Mouse (Mus musculus): ENCODE measurements at regions not wholly inside any gene's neighbourhood (a gene's known extent, or its start where the extent isn't known, plus 50 kb on each side); places are given as distances from the start of the nearest gene placed in this dataset.
A peak's percentile ranks its signal among the peaks of the same experiment; 100 is the strongest.

DNA sequence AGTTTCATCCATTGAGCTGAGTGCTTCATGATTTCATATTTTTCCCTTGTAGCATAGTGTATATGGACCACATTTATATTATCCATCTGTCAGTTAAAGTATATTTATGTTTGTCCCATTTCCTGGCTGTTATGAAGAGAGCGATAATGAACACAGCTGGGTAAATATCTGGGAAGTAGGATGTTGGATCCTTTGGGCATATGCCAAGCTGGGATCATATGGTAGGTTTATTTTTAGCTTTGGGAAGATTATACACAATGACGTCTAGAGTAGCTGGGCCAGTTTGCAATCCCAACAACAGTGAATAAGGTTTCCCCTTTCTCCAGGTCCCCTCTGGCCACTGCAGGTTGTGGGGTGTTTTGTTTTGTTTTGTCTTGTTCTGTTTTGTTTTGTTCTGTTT is 164.5 kb downstream of the Gm765 start:
- DNase-seq = no peak

DNA sequence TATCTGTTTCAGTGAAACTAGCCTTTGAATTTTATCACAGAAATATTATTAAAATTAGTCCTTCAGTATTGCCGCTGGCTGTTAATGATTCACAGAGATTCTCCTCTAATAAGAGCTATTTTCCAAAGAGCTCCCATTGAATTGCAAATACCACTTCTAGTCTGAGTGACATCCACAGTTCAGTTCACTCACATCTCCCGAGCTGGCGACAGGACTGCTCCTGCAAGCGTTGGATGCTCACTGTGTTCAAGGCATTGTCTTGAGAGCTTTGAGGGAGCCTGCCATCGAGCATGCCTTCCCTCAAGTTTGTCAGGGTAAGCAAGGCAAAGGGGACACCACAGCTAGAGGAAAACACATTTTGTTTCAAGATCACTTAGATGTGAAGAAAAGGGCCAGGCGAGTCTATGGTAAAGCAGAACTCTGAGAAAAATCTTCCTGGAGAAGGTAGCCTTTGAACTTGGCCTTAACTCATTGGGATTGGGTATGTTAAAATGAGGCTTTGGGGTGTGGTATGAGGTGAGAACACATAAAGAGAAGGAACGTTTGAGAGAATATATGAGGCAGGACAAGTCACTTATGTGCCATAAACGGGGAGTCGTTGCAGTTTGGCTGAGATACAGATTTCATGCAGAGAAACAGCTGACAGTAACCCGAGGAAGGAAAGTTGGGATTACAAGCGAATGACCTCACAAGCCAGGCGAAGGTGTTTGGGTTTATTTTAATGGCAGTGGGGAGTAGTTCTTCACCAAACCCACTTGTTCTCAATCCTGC is 193.3 kb downstream of the Gm765 start:
- DNase-seq = no peak

DNA sequence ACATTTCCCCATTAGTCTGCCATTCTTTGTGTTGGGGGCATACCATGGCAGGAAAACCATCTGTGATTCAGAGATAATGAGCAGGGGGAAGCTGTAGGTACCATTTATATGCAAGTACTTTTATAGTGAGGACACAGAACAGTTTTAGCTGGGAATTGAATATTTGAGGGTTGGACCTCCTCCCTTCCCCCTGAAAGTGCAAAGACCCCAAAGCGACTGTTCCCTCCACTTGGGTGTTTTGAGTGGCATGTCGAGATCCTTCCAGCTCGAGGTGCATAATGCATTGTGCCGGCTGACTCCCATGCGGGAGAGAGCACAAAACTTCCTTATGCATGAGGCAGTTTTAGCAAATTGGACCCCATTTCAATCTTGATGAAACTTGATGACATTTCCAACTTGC is 194.7 kb downstream of the Gm765 start:
- no peak for DNase-seq

DNA sequence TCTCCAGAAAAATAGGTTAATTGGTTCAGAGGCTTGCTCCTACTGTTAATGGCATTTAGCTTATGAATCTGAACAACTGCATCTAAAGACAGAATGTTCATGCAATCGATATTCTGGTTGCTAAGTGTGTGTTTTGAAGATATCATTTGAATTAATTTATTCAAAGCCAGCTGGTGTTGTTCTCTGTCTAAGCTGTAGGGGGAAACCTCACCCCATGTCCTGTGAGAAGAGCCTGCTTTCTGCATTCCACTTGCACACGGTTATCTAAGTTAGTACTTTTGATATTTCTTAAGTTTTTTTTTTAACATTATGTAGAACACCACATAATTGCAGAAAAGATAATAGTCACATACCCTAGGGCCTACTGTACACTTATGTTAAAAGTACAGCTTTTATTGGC is 209.6 kb downstream of the Gm765 start:
- no peak for DNase-seq

DNA sequence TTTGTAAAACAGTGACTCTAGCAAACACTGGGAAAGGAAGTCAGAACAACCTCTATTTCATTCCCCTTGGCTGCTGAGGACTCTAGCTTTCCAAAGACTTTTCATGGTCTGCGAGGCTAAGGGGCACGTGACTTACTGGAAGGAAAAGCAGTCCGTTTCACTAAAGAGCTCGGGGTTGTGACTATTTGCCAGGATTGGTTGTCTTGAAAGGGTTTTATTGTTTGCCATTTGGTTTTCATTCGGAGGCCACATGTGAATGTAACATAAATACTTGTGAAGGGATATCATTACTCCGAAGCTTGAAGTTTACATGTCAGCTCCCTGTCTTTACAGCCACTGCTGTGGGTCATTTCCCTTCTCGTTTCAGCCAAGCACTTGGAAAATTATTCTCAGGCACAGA is 217.1 kb downstream of the Gm765 start:
- DNase-seq = no peak

DNA sequence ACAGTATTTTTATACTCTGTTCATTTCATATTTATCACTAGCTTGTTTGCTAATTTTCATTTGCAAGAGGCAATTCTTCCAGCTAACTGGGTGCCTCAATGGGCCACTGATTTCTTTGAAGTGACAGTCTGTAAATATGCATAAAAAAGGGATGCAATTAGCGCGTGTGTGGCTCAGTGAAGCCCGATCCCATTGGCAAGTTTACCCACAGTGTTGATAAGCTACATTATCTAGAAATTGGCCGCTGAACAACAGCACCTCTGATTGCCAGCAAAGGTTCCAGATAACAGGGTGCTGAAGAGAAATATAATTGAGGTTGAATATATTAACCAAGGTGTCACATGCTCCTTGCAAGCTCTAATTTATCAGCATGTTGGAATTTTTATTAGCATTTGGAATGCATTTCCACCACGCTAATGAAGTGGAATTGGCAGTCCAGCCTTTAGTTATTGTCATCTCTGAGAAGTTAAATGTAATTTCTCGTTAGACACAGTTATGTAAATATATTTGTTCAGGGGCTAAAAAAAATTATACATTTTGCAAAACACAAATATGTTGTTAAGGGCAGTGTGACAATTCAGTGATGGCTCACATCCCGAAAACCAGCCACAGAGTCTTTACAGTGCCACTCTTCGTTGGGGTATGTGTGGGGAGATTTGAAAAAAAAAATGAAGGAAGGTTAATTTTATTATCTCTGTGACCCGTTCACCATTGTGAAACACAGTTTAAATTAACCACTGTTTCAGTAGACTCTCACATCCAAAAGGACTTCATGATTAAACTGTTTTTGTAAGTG is 224.0 kb downstream of the Gm765 start:
- no peak for DNase-seq

DNA sequence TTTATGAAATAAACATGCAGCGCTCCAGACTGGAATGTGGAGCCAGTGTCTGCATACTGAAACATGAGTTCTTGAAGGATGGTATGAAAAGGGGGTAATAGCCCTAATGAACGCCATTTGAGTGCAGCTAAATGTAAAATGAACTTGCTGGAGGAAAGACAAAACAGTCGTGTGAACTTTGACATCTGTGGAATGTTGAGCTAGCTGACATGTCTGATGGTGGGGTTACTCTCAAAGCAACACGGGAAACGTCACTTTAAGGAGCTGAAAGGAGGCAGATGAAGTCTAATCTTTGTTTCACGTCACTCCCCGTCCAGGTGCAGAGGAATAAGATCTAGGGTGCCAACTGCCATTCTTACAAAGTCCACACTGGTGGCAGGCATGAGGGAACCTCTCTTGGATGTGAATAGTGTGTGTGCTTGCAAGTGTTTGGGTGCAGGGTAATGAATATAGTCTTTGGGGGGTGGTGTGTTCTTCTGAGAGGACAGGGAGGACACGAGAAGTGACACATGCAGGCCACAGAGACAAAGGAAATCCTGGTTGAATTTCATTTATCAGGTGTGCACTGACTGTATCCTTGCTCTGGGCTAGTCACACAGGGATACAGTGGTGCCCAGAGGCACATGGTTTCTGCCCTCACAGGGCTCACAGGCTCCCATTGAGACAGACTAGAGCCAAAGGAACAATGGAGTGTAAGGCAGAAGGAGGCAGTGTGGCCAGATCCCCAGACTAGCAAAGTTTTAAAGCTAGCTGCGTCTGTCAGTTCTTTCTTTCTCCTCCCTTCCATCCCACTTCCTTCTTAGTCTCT is 228.0 kb downstream of the Gm765 start:
- no peak for DNase-seq

DNA sequence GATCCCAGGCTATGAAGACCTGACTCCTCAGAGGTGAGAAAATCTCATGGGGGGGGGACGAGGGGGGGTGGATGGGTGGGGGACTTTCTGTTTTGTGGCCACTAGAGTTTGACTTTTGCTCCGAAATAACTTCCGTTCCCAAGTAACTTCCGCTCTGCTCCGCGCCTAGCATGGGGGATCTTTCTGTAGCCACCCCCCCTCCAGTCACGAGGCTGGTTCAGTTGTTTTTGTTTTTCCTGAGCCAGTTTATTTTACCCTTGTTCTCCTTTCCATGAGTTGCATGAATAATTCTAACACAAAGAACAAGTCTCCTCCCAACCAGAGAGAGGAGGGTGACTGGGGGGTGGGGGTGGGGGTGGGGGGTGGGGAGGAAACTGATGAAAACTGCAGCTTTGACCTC is 228.8 kb downstream of the Gm765 start:
- no peak for DNase-seq

DNA sequence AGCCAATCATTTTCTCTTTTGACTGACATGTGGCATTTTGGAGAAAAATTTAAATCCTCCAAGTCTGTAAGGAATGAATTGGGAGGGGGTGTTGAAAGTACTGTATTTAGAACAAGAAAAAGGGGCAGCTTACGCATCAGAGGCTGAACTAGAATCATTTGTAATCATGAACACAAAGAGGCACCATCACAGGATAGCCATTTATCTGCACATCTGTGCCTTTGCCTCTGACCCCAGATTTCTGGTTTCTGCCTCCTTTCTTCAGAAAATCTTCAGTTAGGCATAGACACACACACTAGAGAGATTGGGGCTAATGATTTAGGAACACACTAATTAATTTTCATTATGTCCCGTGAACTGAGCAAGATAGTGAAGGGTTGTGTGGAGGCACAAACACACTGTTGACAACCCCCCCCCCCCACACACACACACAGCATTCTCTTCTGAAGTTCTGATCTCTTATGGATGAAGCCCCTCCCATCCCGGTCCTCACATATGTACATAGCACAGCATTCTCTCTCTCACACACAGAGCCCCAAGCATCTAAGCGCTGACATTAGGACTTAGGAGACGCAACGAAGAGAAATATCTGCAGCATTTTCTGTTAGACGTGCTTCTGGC is 229.9 kb downstream of the Gm765 start:
- DNase-seq = no peak

DNA sequence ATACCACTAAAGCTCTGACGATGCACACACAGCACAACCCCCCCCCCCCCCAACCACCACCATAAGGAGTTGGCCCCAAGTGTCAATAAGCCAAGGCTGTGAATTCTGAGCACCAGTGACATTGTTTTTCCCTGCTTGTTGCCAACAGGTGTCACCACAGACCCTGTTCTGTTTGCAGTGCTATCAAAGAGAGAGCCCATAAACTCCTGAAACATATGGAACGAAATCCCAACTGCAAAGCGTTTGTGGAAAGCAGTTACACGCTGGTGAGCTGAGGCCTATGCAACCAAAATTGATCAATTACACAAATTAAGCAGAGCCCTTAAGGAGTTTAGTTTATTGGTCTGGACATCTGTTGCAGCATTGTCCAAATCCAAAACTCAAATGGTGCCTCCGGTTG is 235.4 kb downstream of the Gm765 start:
- no peak for DNase-seq

DNA sequence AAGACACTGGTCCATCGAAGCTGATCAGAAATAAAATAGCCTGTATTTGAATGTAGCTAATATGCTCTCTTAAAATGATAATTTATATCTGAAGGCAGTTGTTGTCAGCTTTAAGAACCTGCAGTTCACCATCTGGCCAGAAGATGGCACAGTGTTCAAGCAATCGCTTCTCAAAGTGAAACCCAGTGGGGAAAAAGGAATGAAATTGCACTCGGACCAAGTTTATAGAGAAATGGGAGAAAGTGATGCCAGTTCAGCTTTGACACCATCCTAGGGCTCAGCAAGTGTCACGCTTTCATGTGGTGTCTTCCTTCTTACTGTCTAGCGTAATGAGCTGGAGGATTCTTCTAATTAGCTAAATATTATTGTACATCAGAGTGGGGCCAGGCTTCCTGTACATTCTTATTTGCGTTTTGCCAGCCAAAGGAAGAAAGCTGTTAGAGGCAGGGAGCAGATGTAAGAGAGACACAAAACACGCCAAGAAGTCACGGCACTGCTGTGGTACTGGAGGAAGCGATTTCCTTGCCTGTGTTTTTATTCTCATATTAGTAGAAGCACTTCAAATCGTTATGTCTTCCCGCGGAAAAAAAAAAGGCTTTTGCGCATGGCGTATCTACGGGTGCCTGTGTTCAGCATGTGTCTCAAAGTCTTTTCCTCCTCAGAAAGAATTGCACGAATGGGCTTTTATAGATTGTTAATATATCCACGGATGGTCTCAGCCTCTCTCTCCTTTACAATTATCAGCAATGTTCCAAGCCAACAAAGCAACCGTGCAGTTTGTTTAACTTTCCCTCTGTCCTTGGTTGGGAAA is 237.1 kb downstream of the Gm765 start:
- DNase-seq = peak; percentile 68

DNA sequence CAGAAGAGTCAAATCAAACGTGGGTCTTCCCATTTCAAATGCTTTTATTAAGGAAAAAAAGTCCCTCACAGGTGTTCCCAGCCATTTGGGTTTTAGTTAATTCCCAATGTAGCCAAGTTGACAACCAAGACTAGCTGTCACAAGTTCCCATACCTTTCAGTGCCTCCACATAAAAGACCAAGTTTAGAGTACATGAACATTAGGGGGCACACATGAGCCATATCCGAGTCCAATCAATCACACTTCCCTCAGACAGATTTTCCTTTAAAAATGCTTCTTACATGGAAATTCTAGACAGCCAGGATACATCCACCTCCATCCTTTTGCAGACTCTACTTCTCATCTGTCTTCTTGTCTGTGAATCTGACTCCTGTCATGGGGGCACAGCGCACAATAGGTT is 238.1 kb downstream of the Gm765 start:
- no peak for DNase-seq

DNA sequence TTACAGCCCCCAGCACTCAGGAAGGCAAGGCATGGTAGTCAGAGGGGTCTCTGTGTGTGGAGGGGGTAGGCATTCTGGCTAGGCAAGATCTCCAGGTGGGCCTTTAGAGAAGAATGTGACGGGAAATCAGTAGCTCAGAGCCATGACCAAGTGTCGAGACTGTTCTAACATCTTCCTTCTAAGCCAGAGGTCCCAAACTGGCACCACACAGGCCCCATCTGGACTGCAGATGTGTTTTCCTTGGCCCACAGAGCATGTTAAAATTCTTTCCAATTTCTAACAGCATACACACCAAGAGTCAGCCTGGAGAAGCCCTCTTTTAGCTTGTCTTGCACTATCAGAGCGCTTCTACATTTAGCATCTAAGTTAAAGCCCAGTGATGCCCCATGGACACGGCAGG is 241.5 kb downstream of the Gm765 start:
- no peak for DNase-seq

DNA sequence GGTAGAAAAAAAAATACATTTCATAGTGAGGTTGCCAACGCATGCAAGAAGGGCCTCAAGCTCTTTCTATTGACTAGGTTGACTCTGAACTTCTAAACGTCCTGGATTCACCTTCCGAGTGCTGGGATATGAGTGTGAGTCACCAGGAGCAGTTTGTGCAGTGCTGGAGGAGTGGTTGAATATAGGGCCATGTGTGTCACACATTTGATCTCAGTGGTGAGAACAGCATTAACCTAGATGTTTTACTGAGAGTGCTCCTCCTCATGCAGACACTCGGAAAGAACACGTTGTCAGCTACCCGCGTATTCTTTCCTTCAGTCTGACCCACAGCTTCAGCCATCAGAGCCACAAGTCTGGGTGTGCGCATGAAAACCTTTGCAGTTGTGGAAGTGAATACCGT is 243.4 kb downstream of the Gm765 start:
- DNase-seq = no peak

DNA sequence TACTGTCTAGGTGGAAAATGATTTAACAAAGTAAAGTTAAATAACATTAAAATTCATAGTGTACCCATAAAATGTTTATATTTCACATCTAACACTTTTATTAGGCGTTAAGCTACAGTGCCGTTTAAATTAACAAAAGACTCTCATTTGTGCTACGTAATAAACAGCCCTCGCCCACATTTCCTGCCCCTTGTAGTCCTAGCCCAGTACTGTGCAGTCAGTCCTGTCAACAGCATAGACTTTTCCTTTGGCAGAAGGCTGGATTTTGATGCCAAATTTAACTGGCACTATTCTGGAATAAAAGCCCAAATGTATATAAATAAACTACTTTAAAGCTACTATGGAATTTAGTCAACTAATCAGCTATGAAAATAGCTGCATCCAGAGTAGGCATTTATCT is 247.3 kb downstream of the Gm765 start:
- no peak for DNase-seq

DNA sequence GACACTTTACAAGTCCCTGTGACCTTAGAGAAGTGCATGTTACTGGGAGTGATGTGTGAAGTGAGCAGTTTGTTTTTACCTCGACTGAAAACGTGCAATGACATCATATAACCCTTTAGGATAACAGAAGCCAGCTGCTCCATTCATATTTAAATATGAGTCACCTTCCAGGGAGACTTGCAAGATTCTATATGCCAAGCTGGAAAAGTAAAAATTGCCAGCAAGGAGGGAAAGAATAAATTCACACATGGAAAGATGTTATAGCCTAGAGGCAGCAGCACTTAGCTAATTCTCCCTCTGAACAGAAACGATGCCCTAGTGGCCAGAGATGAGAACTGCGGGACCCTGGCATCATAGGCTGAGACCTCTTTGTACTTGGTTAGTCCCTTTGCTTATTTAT is 253.4 kb downstream of the Gm765 start:
- DNase-seq = peak; percentile 20

DNA sequence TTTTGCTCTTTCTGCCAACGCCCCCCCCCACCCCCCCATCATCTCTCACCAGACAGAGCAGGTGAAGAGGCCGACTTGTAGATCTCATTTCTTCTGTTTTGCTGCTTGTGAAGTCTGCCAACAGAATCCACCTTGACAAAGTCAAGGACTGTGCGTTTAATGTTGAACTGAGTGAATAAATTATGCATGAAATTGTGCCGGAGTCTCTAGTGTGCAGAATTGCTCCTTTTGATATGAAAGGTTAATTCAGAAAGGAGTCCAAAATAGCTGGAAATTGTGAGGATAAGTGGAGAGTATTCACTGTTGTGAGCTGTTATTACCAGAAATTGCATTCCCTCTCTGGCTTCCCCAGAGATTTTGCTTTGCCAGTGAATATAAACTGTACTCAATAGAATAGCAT is 262.5 kb downstream of the Gm765 start:
- no peak for DNase-seq

Measured in adrenal gland, adult 2 months (tissue).